Mouse (Mus musculus) spleen, adult 2 months (tissue): Measurements from ENCODE around the gene Srm. TPM values are rescaled to one million over a fixed set of nuclear protein-coding genes. Genes with fewer than 3 reads are reported as not detected.

Source experiments
- DNase-seq, 2 experiments: peaks; one replicate each; pipeline versions ENCODE4 v3.0.0 to v3.0.0-alpha.2; 2012 to 2021; ENCODE audit warnings: low spot score in 2 of 2, low read depth in 1 of 2
- H3K27ac ChIP-seq: fragments of 200-500 bp; 2 replicates; pipeline ENCODE4 v1.5.1; 2012; ENCODE audit warnings: low read length, inconsistent platforms; ENCODE audit not compliant: insufficient read depth
- H3K27me3 ChIP-seq: fragments of 200-500 bp; 2 replicates; pipeline ENCODE4 v1.6.1; 2012; ENCODE audit warnings: mild to moderate bottlenecking, moderate library complexity, low read length, inconsistent platforms; ENCODE audit not compliant: control insufficient read depth, insufficient read depth
- H3K36me3 ChIP-seq: fragments of 200-500 bp; 2 replicates; pipeline ENCODE4 v1.6.1; 2012; ENCODE audit warnings: mild to moderate bottlenecking, low read length, inconsistent platforms; ENCODE audit not compliant: control insufficient read depth, insufficient read depth
- H3K4me1 ChIP-seq: fragments of 200-500 bp; 2 replicates; pipeline ENCODE4 v1.6.1; 2011; ENCODE audit warnings: inconsistent platforms; ENCODE audit not compliant: control insufficient read depth, insufficient read depth, insufficient read length
- H3K4me3 ChIP-seq: fragments of 200-500 bp; 2 replicates; pipeline ENCODE4 v1.5.1; 2011; ENCODE audit warnings: mild to moderate bottlenecking, inconsistent platforms; ENCODE audit not compliant: insufficient read depth, insufficient read length; ENCODE audit errors: extremely low read depth
- CTCF ChIP-seq: fragments of 200-500 bp; IDR thresholded peaks from 2 replicates; pipeline ENCODE4 v1.5.1; 2011; ENCODE audit warnings: mild to moderate bottlenecking, inconsistent platforms; ENCODE audit not compliant: insufficient read depth, insufficient read length, insufficient replicate concordance; ENCODE audit errors: extremely low read depth
- POLR2A ChIP-seq: fragments of 200-500 bp; IDR thresholded peaks from 2 replicates; pipeline ENCODE4 v1.6.1; 2011; ENCODE audit warnings: low read depth, low read length, inconsistent platforms
- WGBS: fragments of 180-500 bp; shearing (Covaris S2); methylation state at CpG from one replicate; pipeline ENCODE4 v1.1.7; 2018; 5-methylcytosine and 5-hydroxymethylcytosine counted together
- polyA plus RNA-seq: library from polyadenylated mRNA; depleted of rRNA; stranded (reverse); fragments of >200 nt; gene quantifications from 2 replicates; pipeline ENCODE4 v1.2.3, GENCODE M21; 2012

The Srm gene
- polyA plus RNA-seq, 1 experiment: 55.7 TPM

DNA sequence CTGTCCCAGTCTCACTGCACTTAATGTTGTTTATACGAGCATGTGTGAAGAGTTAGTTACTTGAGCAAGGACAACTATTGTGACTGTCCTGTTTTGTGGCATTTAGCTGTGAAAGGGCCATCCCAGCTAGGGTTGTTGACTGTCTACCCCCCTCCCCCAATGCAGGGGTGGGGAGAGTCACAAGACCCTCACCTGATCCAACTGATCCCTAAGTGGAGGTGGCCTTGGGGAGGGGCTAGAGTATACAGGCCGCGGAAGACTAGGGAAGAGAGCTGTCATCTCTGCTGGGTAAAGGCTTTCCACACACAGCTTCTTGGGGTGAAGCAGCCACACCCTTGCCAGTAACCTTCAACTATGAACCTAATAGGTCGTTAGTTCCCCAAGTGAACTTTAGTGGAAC lies 9.0 kb downstream of the Srm start:
- Histone ChIP-seq H3K27ac (no peak overlapping the region), H3K4me3 (no peak overlapping the region), H3K4me1 (no peaks in the 10 kb centered on the region), H3K27me3 (no peaks in the 10 kb centered on the region), H3K36me3 (0 out of 2 replicates have a peak, but pooled peaks cover 3% of the 10 kb centered on the region)
- WGBS: 82% methylated on average over 4 of the region's 4 CpGs
- TF ChIP-seq CTCF (no peak), POLR2A (no peak)
- no peak for DNase-seq

DNA sequence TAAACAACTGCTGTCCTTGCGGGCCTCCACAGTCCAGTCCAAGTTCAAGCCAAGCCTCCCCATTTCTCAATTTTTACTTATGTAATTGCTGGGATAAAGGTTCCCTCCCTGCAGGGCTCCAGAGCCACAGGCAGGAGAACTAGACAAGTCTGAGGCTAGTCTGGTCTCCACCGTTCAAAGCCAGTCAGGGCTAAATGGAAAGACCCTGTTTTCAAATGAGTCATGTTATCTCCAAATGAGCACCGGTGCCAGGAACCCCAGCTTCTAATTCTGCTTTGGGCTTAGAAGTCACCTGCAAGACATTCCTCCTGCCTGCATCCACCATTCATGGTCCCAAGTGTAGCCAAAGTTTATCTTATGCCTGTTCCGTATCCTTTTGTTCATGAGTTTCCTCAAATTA lies 10.6 kb downstream of the Srm start:
- Histone ChIP-seq H3K27me3 (no peaks in the 10 kb centered on the region), H3K27ac (no peak overlapping the region), H3K4me3 (no peak overlapping the region), H3K4me1 (no peaks in the 10 kb centered on the region), H3K36me3 (0 out of 2 replicates have a peak, but pooled peaks cover 2% of the 10 kb centered on the region)
- WGBS: 57% methylated on average over 4 of the region's 4 CpGs
- TF ChIP-seq CTCF: no peak
- no peak for TF ChIP-seq POLR2A
- no peak for DNase-seq

DNA sequence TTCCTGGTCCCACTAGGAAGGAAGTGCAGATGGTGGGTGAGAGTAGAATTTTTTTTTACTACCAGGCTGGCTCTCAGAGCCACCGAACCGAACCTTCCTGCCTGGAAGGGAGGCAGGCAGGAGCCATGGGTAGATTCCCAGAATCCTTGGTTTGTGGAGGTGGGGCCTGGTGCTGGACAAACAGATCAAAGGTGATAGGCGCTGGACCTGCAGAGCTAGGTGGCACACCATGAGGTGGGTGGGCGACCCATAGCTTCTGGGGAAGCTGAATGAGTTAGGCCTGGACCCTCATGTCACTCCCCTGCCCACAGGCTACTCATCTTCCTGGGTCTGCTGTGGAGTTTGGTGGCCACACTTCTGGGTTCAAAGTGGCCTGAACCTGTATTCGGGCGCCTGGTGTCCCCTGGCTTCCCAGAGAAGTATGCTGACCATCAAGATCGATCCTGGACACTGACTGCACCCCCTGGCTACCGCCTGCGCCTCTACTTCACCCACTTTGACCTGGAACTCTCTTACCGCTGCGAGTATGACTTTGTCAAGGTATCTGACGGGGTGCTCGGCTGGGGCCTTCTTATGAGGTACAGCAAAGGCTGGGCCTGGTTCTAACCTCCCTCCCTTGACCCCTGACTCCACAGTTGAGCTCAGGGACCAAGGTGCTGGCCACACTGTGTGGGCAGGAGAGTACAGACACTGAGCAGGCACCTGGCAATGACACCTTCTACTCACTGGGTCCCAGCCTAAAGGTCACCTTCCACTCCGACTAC lies 11.2 kb downstream of the Srm start, which contains the start of gene Masp2:
Gene Masp2 (plus strand): TSS at position 198 of the 764 bp plus-strand sequence.
- no peak for TF ChIP-seq POLR2A
- no peak for TF ChIP-seq CTCF
- H3K4me1 ChIP-seq: no peaks in the 10 kb centered on the region
- H3K27me3 ChIP-seq: no peaks in the 10 kb centered on the region
- H3K27ac ChIP-seq: no peak within 1 kb of the TSS
- 0 out of 2 replicates have a peak, but pooled peaks cover 2% of the 10 kb centered on the region for H3K36me3 ChIP-seq
- no peak within 1 kb of the TSS for H3K4me3 ChIP-seq
- no peak for DNase-seq
- 82% methylated on average over 14 of the region's 14 CpGs for WGBS

DNA sequence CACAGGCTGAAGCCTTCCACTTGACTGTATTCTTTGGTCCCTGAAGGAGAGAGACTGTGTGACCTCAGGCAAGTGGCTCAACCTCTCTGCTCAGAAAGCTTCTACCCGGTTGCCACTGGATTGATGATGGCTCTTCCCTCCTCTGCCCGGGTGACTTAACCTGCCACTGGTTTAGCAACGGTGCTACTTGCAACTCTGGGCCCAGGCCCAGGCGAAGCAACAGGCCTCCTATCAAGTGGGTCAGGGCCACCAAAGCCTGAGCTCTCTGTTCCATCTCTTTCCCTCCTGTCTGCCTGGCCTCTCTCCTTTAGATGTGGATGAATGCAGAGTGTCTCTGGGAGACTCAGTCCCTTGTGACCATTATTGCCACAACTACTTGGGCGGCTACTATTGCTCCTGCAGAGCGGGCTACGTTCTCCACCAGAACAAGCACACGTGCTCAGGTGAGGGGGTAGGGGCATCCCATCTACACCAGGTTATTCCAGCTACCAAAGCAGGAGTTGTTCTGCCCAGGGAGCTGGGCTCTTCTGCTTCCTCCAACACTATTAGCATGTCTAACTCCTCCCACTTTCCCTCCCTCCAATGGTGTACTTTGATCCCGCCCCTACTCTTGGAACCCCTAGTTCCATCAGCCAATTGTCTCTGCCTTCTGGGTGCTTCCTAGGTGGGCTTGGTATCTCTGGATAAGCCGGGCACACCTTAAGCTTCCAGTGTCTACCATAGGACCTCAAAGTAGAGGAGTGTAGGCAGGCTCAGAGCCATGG lies 12.3 kb downstream of the Srm start:
- H3K27me3 ChIP-seq: no peaks in the 10 kb centered on the region
- no peaks in the 10 kb centered on the region for H3K4me1 ChIP-seq
- no peak overlapping the region for H3K27ac ChIP-seq
- H3K4me3 ChIP-seq: no peak overlapping the region
- WGBS: 88% methylated on average over 10 of the region's 10 CpGs
- DNase-seq: no peak
- 0 out of 2 replicates have a peak, but pooled peaks cover 2% of the 10 kb centered on the region for H3K36me3 ChIP-seq
- TF ChIP-seq POLR2A: no peak
- no peak for TF ChIP-seq CTCF

DNA sequence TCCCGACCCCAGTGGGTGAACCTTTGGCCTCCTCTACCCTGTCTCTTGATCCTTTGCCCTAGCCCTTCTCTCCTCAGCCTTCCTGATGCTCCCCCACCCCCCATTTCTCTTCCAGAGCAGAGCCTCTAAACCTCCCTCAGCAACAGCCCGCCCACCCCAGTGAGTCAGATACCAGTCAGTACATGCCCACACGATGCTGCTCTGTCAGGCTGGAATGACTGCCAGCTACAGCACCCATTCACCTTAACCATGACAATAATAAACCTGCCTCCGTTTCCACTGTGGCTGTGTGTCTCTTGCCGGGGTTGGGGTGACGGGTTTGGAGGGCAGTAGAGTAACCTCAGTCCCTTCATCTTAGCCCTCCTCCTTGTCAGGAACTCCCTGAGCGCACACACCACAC lies 12.8 kb downstream of the Srm start:
- DNase-seq: no peak
- H3K27me3 ChIP-seq: no peaks in the 10 kb centered on the region
- no peaks in the 10 kb centered on the region for H3K36me3 ChIP-seq
- WGBS: 80% methylated on average over 7 of the region's 7 CpGs
- no peak overlapping the region for H3K4me3 ChIP-seq
- TF ChIP-seq CTCF: no peak
- no peak for TF ChIP-seq POLR2A
- H3K27ac ChIP-seq: no peak overlapping the region
- H3K4me1 ChIP-seq: no peaks in the 10 kb centered on the region

DNA sequence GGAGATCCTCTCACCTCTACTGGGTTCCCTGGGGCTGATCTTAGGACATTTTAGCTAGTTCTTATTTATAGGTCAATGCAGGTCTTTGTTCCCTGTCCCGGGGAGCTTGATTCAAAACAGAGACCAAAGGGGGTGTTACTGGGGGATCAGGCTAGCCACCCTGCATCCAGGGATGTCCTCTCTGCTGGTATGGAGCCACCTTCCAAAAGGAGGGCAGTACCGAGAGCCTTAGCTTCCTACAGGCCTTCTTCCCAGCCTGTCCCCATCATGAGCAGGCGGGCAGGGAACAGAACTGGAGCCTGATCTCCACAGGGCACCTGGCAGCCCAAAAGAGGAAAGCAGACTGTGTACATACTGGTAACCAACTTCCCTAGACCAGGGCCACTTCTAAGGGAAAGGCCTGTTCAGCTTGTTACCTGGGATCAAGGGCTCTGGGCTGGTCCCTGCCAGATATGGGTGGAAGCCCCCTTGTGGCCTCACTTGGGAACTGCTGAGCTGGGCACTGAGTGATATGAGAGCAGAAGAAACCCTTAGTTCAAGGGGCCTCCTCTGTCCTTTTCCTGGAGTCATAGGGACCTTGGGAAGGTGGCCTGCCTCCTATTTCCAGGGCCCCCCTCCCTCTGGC lies 13.3 kb downstream of the Srm start:
- no peaks in the 10 kb centered on the region for H3K4me1 ChIP-seq
- WGBS: 96% methylated on average over 3 of the region's 3 CpGs

More for the DNA sequence above, 13.3 kb downstream of the Srm start:
- no peak overlapping the region for H3K27ac ChIP-seq
- peak; percentile 53; the same call in 1 of the 2 replicates for TF ChIP-seq CTCF
- no peak for TF ChIP-seq POLR2A
- H3K36me3 ChIP-seq: no peaks in the 10 kb centered on the region
- peak; percentile 22 to 62 for DNase-seq
- H3K4me3 ChIP-seq: no peak overlapping the region
- H3K27me3 ChIP-seq: no peaks in the 10 kb centered on the region
